Mouse (Mus musculus) stomach, adult 2 months (tissue): ENCODE data around the gene Cd37. TPM values are rescaled to one million over a fixed set of nuclear protein-coding genes. Genes with fewer than 3 reads are reported as not detected.

Experiments used
- polyA plus RNA-seq: library from polyadenylated mRNA; depleted of rRNA; stranded (reverse); fragments of >200 nt; gene quantifications from 2 replicates; pipeline ENCODE4 v1.2.3, GENCODE M21; 2012; rRNA removed

Cd37 gene
- 6.6 and 13.4 TPM in 2 replicates for polyA plus RNA-seq

GRCm38 (mm10) chr7:45238723-45239496, at the start of gene Cd37:
Gene Cd37 (minus strand): TSS chr7:45239115.

DNA sequence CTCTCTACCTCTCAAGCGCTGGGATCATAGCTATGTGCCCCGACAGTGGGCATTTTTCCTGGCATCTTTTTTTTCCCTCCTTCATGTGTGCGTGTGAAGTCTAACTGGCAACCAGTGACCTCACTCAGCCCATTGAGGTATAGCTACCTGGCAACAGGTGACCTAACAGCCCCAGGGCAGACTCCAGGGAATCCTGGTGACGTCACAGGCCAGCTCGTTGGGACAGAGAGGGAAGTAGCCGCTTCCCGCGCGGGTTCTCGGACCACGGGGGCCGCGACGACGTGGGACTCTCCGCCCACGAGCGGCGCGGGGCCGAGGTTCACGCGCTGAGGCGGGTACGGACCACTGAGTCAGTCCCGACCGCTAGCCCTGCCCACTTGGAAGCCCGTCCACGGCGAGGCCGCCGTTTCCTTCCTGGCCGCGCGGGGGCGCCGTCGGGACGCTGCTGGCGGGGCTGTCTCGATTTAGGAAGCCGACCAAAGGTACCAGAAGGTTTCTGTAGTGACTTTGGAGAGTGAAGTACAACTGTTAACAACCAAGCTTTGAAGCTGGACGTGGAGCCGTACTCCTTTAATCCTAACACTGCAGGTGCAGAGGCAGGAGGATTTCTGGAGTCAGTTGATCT, 38.3 kb upstream of the Cd37 start, which contains the start of gene Slc6a21:
Gene Slc6a21, plus strand, starts transcription at position 378 of the 625 bp plus-strand sequence.

GRCm38 (mm10) chr7:45240633-45241388, 1.9 kb upstream of the Cd37 start, which contains the start of gene Slc6a16:
Gene Slc6a16 (plus strand): TSS chr7:45241085.

DNA sequence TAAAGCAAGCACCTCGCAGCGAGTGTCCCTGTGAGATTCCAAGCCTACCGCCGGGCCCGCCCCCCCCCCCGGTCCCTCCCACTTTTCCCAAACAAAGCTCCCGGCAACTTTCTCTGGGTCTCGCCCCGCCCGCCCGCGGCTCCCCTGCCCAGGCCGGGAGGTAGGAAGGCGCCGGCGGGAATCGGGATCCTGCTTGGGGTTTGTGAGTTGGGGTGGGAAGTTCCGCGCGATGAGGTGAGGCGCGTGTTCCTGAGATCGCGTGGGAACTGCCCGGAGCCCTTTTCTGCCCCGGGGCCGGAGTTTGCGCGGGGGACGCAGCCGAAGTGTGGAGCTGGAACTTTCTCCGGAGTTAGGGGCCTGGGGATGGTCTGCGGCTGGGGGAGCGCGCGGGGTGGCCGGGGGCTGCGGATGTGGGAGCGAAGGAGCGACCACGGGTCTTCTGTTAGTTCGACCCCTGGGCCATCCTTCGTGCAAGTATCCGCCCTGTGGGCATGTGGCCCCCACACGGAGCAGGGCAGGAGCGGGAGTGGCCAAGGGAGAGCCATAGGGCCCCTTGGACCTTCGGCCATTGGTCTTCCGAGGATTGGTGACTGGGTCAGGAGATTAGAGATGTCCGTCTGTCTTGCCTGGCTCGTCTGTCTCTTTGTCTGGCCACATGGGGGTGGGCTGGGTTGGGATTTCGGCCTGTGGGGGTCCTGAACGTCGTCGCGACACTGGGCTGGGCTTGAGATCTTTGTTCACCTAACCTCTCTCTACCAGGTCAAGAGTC, 23.1 kb downstream of the Cd37 start, which contains the start of gene Tead2:
Gene Tead2, plus strand, starts transcription at position 81 of the 769 bp plus-strand sequence.

GRCm38 (mm10) chr7:45211851-45212251, 27.1 kb downstream of the Cd37 start, which contains the start of gene Dkkl1:
Gene Dkkl1 (minus strand): TSS chr7:45212147.

GRCm38 (mm10) chr7:45204380-45205143, 34.4 kb downstream of the Cd37 start, which contains the start of gene Ccdc155:
Gene Ccdc155 (minus strand): TSS chr7:45204892.

Other genes with a start within 250 kb of the Cd37 start
- gene Irf3, start 241.5 kb downstream of the Cd37 start, polyA plus RNA-seq = 42.0 and 48.4 TPM in 2 replicates
- gene Bcl2l12, start 240.4 kb downstream of the Cd37 start, polyA plus RNA-seq = 15.0 and 16.7 TPM in 2 replicates
- 39.9 and 41.0 TPM in 2 replicates for gene Scaf1, start 222.8 kb downstream of the Cd37 start, polyA plus RNA-seq
- 83.5 and 105 TPM in 2 replicates for gene Rras, start 221.2 kb downstream of the Cd37 start, polyA plus RNA-seq
- gene Prr12, start 186.2 kb downstream of the Cd37 start, polyA plus RNA-seq = 6.7 and 6.9 TPM in 2 replicates
- gene Nosip, start 176.7 kb downstream of the Cd37 start, polyA plus RNA-seq = 34.9 and 38.4 TPM in 2 replicates
- gene Prrg2, start 176.4 kb downstream of the Cd37 start, polyA plus RNA-seq = 87.1 and 134 TPM in 2 replicates
- 91.6 and 110 TPM in 2 replicates for gene Rcn3, start 146.9 kb downstream of the Cd37 start, polyA plus RNA-seq
- gene Fcgrt, start 135.3 kb downstream of the Cd37 start, polyA plus RNA-seq = 25.6 and 32.7 TPM in 2 replicates
- gene Rps11, start 114.7 kb downstream of the Cd37 start, polyA plus RNA-seq = 64.2 and 69.2 TPM in 2 replicates
- 383 and 516 TPM in 2 replicates for gene Rpl13a, start 110.4 kb downstream of the Cd37 start, polyA plus RNA-seq
- 0.29 TPM in 1 of 2 replicates, not detected in the other for gene Gm45713, start 102.9 kb downstream of the Cd37 start, polyA plus RNA-seq
- 13.0 and 17.0 TPM in 2 replicates for gene Flt3l, start 102.7 kb downstream of the Cd37 start, polyA plus RNA-seq
- gene Pih1d1, start 84.8 kb downstream of the Cd37 start, polyA plus RNA-seq = 20.8 and 21.0 TPM in 2 replicates
- 28.8 and 40.0 TPM in 2 replicates for gene Aldh16a1, start 84.5 kb downstream of the Cd37 start, polyA plus RNA-seq
- 0.02 TPM in 1 of 2 replicates, not detected in the other for gene Slc17a7, start 75.2 kb downstream of the Cd37 start, polyA plus RNA-seq
- 0.05 TPM in 1 of 2 replicates, not detected in the other for gene Gfy, start 59.5 kb downstream of the Cd37 start, polyA plus RNA-seq
- not detected in 2 replicates for gene Pth2, start 58.1 kb downstream of the Cd37 start, polyA plus RNA-seq
- 0.10 TPM in 1 of 2 replicates, not detected in the other for gene Ccdc155, start 34.2 kb downstream of the Cd37 start, polyA plus RNA-seq
- 12.6 and 13.9 TPM in 2 replicates for gene Dkkl1, start 27.0 kb downstream of the Cd37 start, polyA plus RNA-seq
- gene Tead2, start 23.4 kb downstream of the Cd37 start, polyA plus RNA-seq = 10.2 and 10.8 TPM in 2 replicates
- gene Slc6a16, start 2.0 kb upstream of the Cd37 start, polyA plus RNA-seq = 0.04 TPM in 1 of 2 replicates, not detected in the other
- not detected in 2 replicates for gene Slc6a21, start 38.4 kb upstream of the Cd37 start, polyA plus RNA-seq
- gene Trpm4, start 94.7 kb upstream of the Cd37 start, polyA plus RNA-seq = 50.9 and 54.1 TPM in 2 replicates
- gene Hrc, start 96.2 kb upstream of the Cd37 start, polyA plus RNA-seq = 0.43 and 1.2 TPM in 2 replicates
- 14.7 and 20.9 TPM in 2 replicates for gene Ppfia3, start 127.9 kb upstream of the Cd37 start, polyA plus RNA-seq
- 3.8 and 4.1 TPM in 2 replicates for gene Lin7b, start 131.5 kb upstream of the Cd37 start, polyA plus RNA-seq
- 79.4 and 100 TPM in 2 replicates for gene Snrnp70, start 156.6 kb upstream of the Cd37 start, polyA plus RNA-seq
- gene Kcna7, start 166.5 kb upstream of the Cd37 start, polyA plus RNA-seq = 1.2 and 1.9 TPM in 2 replicates
- 0.84 and 0.85 TPM in 2 replicates for gene Ntf5, start 174.6 kb upstream of the Cd37 start, polyA plus RNA-seq
- gene Lhb, start 181.7 kb upstream of the Cd37 start, polyA plus RNA-seq = 0.16 and 0.27 TPM in 2 replicates
- 22.4 and 23.8 TPM in 2 replicates for gene Gys1, start 195.7 kb upstream of the Cd37 start, polyA plus RNA-seq
- 27.7 and 27.9 TPM in 2 replicates for gene Ruvbl2, start 199.0 kb upstream of the Cd37 start, polyA plus RNA-seq
- 4,280 and 5,118 TPM in 2 replicates for gene Ftl1, start 220.8 kb upstream of the Cd37 start, polyA plus RNA-seq
- 72.5 and 92.5 TPM in 2 replicates for gene Bax, start 227.8 kb upstream of the Cd37 start, polyA plus RNA-seq
- gene Tulp2, start 242.8 kb upstream of the Cd37 start, polyA plus RNA-seq = 0.09 TPM in 1 of 2 replicates, not detected in the other
- not detected in 2 replicates for gene Gm45808, start 247.7 kb upstream of the Cd37 start, polyA plus RNA-seq
- 0.18 and 0.20 TPM in 2 replicates for gene Dhdh, start 249.7 kb upstream of the Cd37 start, polyA plus RNA-seq